Mouse (Mus musculus) right cerebral cortex, postnatal 10 days (tissue): Measurements from ENCODE around the gene Pcyt2.
A peak's percentile ranks its signal among the peaks of the same experiment; 100 is the strongest.

Experiments used
- DNase-seq, 2 experiments: peaks; one replicate each; pipeline ENCODE4 v3.0.0; 2021; ENCODE audit warnings: low spot score in 2 of 2

Gene Pcyt2

DNA sequence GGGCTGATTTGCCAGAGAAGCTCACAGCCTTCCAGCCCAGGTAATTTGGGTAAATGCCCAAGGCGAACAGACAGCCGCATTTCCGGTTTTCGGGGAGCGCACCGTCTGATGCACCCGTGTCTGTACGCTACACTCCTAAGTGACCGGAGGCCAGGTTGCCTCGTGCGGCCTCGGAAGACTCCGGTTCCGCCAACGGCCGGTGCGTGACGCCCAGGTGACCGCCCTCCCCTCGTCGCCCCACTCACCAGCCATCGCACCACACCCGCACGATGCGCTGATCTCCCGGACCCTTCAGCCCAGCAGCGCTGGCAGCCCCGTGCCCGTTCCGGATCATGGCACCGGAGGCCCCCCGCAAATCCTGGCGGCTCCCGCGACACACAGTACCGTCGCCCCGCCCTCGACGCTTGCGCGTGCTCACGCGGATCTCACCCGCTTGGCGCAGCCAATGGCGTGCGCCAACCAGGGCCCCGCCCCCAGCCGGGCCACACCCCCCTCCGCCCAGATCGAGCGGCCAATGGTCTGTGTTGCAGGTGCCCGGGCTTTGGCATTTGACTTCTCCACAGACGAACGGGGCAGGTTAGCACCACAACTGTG is at the start of gene Pcyt2:
Pcyt2 (minus strand) TSS at position 418 of the 594 bp plus-strand sequence.
- DNase-seq: peak; percentile 94

DNA sequence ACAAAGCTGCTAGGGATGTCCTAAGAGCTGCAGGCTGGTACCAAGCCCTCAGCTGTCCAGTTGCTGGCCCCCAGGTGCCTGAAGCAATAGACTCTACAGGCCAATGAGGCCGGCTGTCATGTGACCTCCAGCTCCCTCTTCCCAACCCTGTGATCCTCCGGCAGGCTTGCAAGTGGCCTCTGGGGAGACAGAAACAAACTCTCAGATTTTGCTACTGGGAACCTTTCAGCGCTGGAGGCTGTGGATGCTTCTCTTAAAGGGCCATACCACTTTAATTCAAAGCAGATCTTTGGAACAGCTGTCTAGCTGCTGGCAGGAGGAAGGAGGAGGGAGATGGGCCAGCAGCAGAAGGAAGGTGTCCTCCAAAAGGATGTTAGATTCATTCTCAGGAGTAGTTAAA is 48.9 kb upstream of the Pcyt2 start:
- DNase-seq: no peak

DNA sequence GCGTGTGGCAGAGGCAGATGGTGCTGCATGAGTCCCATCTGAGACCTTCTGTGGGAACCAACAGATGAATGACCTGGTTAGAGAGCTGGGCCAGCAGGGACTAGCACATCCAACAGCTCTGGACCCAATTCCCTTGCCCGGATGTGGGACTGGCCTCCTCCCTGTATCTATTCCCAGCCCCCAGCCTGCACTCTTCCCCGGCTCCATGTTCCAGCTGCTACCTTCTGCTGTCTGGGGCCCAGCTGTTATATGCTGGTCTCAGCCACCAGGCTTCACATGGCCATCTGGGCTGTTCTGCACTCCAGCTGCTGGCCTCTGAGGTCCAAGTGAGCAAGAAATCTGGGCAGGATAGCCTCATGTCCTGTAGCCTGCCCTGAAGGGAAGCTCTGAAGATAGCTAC is 47.7 kb upstream of the Pcyt2 start:
- no peak for DNase-seq

GRCm38 (mm10) chr11:120663714-120664113 is 46.0 kb upstream of the Pcyt2 start:
- DNase-seq: no peak

DNA sequence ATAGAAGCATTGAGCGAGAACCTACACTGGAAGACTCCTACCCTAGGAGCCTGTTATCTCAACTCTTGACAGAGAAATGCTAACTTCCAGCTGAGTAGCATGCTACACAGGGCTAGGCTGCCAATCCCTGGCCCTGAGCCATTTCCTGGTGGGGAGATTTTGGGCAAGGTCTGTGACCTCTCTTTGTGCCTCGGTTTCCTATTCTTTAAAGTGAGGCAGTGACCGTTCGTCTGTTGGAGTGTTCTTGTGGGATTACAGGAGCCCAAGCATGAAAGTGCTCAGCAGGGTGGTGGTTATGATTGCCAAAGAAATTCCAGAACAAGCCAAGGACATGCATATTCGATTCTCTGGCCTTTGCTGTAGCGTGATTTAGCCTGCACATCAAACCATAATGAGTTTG is 45.0 kb upstream of the Pcyt2 start:
- DNase-seq: no peak

DNA sequence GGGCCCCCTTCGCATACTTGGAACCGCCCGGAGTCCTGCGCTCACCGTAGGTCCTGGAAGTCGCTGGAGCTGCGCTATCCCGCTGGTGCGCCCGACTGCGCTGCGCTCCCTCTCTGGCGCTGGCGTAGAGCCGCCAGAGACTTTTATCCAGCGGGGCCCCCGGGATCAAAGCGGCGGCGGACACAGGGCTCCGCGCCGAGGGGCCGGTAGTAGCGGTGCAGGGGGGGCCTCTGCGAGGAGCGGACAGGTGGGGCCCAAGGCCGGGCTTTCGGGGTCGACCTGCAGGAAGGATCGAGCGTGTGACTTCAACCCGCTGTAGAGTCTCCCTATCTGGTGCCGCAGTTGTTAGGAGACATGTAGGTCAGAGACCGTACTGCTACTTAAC is 43.3 kb upstream of the Pcyt2 start, which contains the start of gene Notum:
Notum (minus strand) TSS at position 100 of the 385 bp plus-strand sequence.
- DNase-seq: no peak

DNA sequence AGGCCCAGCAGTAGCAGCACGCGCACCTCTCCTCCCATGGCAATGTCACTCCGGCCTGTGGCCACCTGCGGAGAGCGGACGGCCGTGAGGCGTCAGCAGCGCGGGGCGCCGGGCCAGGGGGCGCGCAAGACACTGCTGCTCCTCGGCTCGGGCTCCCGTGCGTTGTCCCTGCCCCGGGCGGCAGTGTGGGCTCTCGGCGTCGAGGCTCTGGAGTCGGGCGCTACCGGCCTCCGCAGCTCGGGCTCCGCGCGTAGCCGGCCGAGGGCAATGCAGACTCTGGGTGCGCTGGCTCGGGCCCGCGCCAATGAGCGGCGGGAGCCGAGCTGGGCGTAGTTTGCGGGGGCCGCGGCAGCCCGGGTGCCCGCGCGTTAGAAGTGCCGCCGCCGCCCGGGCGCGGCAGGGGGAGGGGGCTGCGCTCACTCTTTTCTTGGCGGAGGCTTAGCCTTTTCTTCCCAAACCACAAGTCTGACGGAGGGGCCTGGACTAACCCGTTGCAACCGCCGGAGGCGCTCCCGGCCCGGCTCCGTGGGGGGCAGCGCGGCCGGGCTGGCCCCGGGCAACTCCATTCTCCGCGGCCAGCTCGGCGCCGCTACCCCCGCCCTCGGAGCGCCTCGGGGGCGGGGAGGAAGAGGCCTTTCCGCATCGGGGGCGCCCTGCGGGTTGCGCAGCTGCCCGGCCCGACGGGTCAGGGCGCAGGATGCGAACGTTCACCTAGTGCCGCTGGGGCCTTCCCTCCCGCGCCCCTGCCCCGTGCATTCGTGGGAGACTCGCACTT is 42.8 kb upstream of the Pcyt2 start:
- DNase-seq: no peak

DNA sequence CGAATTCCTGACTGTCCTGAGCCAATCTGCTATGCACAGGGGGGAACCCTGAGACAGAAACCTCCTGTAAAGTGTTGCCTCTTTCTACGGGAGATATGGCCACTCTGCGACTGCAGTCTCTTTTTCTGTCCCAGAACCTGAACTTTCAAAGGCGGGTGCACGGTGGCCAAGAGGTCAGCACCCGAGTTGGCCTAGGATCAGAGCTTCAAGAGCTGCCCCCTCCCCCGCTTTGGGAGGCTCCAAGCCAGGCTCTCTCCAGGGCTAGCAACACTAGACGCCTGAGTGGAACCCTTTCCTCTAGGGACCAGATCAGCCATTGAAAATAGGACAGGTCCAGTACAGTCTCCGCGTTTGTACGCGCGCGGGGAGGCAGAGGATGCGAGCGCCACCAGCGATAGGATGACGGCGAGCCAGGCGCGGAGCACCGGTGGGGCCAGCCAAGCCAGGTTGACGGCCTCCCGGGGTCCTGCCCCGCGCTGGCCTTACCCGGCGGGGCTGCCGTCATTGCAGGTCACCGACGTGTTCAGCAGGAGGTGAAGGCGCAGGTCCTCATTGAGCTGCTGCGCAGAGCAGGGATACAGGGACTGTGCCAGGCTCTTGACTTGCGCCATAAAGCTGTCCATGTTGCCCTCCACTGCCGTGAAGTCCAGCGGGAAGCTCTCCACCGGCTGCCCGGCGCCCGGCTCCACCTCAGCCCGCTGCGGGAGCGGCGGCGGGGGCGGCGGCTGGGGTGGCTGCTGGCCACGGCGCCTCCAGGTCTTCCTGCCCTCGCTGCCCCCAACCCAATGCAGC is 42.0 kb upstream of the Pcyt2 start:
- DNase-seq: no peak

DNA sequence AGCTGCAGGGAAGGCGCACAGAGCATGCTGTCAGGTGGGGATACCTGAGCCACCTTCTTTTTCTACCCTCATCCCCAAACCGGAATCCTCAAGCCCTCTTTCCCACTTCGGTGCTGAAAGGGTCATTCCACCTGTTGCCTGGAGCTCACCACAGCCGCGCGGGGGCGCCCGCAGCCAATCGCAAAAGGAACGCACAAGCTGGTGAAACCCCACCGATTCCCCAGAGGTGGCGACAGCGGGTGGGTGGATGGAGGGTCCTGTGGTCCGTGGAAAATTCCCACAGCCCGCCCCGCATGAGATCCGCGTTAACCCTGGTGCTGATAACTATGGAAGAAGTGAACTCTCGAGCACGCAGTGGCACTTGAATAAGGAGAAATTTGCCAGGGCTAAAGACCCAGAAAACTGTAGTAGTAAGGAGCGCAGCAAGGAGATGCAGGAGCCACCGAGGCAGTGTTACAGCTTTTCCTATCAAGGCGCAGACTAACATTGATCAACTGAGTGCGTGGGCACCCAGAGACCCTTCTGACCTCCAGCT is 41.2 kb upstream of the Pcyt2 start:
- DNase-seq: peak; percentile 80 to 86

DNA sequence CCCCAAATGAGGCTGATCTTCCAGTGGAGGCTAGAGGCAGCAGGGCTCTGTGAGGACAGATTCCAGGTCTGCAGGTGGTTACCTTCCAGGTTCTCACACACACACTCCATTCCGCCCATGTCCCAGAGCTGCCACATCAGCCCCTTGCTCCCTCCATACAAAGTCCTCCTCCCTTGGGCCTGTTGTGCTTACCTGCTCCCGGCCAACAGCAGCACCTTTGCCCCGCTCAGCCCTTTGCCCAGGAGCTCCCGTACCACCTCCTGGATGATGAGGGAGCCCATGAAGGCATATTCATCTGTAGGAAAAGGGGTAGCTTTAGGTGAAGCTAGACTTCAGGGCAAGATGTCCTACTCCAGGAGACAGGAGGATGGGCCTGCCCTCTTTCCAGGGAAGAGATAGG is 39.6 kb upstream of the Pcyt2 start:
- no peak for DNase-seq

DNA sequence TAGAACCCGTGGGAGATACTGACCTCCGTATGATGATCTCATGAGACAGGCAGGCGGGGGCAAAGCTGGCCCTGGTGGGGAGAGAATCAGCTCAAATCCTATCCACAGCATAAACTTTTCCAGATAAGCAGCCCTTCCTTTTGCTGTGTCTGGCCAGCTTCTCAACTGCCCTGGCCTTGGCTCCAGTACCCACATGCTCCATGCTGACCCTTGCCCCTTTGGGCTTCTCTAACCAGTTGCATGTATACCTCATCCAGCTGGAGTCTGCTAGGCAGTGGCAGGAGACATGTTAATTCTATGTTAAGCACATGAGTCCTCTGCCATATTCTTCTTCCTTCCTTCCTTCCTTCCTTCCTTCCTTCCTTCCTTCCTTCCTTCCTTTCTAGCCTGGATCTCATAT is 37.0 kb upstream of the Pcyt2 start:
- no peak for DNase-seq

- no peak for DNase-seq
These were observed 34.1 kb upstream of the Pcyt2 start for GRCm38 (mm10) chr11:120651872-120652271.

GRCm38 (mm10) chr11:120648001-120648476 is 30.3 kb upstream of the Pcyt2 start, which contains the start of gene Myadml2:
Gene Myadml2, minus strand, starts transcription at chr11:120648158.
- DNase-seq: peak; percentile 59 to 69

GRCm38 (mm10) chr11:120647047-120647830 is 29.5 kb upstream of the Pcyt2 start:
- DNase-seq: no peak

GRCm38 (mm10) chr11:120643601-120643987 is 25.9 kb upstream of the Pcyt2 start, which contains the start of gene Pycr1:
Gene Pycr1, minus strand, starts transcription at chr11:120643769.
- DNase-seq: peak; percentile 96

DNA sequence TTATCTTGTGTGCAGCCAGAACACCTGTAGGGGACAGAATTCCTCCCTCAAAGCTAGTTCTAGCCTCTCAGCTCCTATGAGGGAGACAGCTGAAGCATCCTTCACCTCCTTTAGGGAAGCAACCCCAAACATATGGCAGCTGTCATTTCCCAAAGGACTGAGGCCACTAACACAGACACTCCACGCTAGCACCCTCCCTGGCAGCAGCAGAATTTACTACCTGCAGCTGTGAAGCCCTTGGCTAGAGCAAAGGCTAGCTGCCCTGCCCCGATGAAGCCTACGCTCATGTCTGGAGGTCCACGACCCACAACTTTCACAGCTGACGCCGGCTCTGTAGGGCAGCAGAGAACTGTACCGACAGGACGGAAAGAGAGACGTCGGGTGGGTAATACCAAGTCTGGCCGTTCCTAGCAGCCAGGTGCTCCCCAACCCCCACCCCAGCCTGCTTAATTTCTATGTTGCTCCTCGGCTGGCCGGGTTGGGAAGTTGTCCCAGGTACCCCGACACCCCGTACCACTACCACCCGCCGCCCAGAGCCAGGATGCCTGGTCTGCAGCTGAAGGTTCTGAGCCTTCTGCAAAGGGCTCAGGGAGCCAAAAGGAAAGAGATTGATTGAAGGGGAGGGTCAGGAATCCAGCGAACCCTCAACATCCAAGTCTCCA is 25.3 kb upstream of the Pcyt2 start:
- no peak for DNase-seq

GRCm38 (mm10) chr11:120641869-120642268 is 24.1 kb upstream of the Pcyt2 start:
- no peak for DNase-seq

GRCm38 (mm10) chr11:120641255-120641654 is 23.5 kb upstream of the Pcyt2 start:
- DNase-seq: no peak

GRCm38 (mm10) chr11:120634810-120635209 is 17.1 kb upstream of the Pcyt2 start:
- DNase-seq: no peak

- DNase-seq: peak; percentile 97
These were observed 16.0 kb upstream of the Pcyt2 start, which contains the start of gene Mafg for GRCm38 (mm10) chr11:120633520-120634343. Gene Mafg, minus strand, starts transcription at chr11:120633600.
